Mouse (Mus musculus) myocyte (in vitro differentiated cells): ENCODE measurements around the gene Gyg. TPM values are rescaled to one million over a fixed set of nuclear protein-coding genes. Genes with fewer than 3 reads are reported as not detected.

Experiments
- H3K27me3 ChIP-seq: one replicate; pipeline ENCODE4 v1.6.1; 2011; ENCODE audit not compliant: control insufficient read depth, insufficient read depth, insufficient read length
- H3K36me3 ChIP-seq: one replicate; pipeline ENCODE4 v1.6.1; 2011; ENCODE audit not compliant: control insufficient read depth, insufficient read depth
- H3K4me2 ChIP-seq: one replicate; pipeline ENCODE4 v1.6.1; 2011; ENCODE audit warnings: low read depth, control low read depth
- H3K4me3 ChIP-seq: one replicate; pipeline ENCODE4 v1.5.1; 2011; ENCODE audit warnings: mild to moderate bottlenecking, control low read depth, moderate library complexity
- H3K79me2 ChIP-seq: one replicate; pipeline ENCODE4 v1.6.1; 2011; ENCODE audit not compliant: control insufficient read depth, insufficient read depth
- H3ac ChIP-seq: one replicate; pipeline ENCODE4 v1.6.1; 2011; ENCODE audit not compliant: control insufficient read depth, insufficient read length
- CEBPB ChIP-seq: IDR thresholded peaks from 2 replicates; pipeline ENCODE4 v1.6.1; 2011; ENCODE audit warnings: mild to moderate bottlenecking, moderate library complexity; ENCODE audit not compliant: poor library complexity, insufficient read depth, severe bottlenecking
- E2F4 ChIP-seq: IDR thresholded peaks from one replicate; pipeline ENCODE4 v1.6.1; 2011; ENCODE audit warnings: mild to moderate bottlenecking, control low read depth, moderate library complexity; ENCODE audit not compliant: insufficient read depth
- MAX ChIP-seq: IDR thresholded peaks from one replicate; pipeline ENCODE4 v1.6.1; 2011; ENCODE audit warnings: low read depth, mild to moderate bottlenecking, control low read depth
- MYOD1 ChIP-seq, 3 experiments: IDR thresholded peaks; one replicate each; pipeline ENCODE4 v1.6.1; 2011; ENCODE audit warnings: control low read depth in 2 of 3, low read depth in 2 of 3, mild to moderate bottlenecking in 2 of 3, moderate library complexity in 1 of 3; ENCODE audit not compliant: insufficient read length in 2 of 3, control insufficient read depth in 1 of 3
- MYOG ChIP-seq, 3 experiments: IDR thresholded peaks; one replicate each; pipeline ENCODE4 v1.6.1; 2011; ENCODE audit warnings: control low read depth in 2 of 3, low read depth in 2 of 3, mild to moderate bottlenecking in 2 of 3; ENCODE audit not compliant: insufficient read length in 2 of 3, control insufficient read depth in 1 of 3, insufficient read depth in 1 of 3
- POLR2A ChIP-seq: IDR thresholded peaks from one replicate; pipeline ENCODE4 v1.6.1; 2011; ENCODE audit warnings: low read depth, mild to moderate bottlenecking, control low read depth, moderate library complexity; ENCODE audit not compliant: insufficient read length
- POLR2AphosphoS2 ChIP-seq: IDR thresholded peaks from one replicate; pipeline ENCODE4 v1.6.1; 2011; ENCODE audit warnings: low read depth, control low read depth; ENCODE audit not compliant: insufficient read length
- REST ChIP-seq: IDR thresholded peaks from one replicate; pipeline ENCODE4 v1.6.1; 2011; ENCODE audit warnings: mild to moderate bottlenecking, control low read depth, moderate library complexity; ENCODE audit not compliant: insufficient read depth, insufficient read length
- SRF ChIP-seq: IDR thresholded peaks from one replicate; pipeline ENCODE4 v1.6.1; 2011; ENCODE audit warnings: low read depth; ENCODE audit not compliant: control insufficient read depth, insufficient read length
- TCF12 ChIP-seq: IDR thresholded peaks from one replicate; pipeline ENCODE4 v1.6.1; 2011; ENCODE audit warnings: mild to moderate bottlenecking, control low read depth; ENCODE audit not compliant: poor library complexity, insufficient read depth, severe bottlenecking
- TCF3 ChIP-seq: IDR thresholded peaks from one replicate; pipeline ENCODE4 v1.6.1; 2011; ENCODE audit warnings: low read depth, control low read depth; ENCODE audit not compliant: insufficient read length
- USF1 ChIP-seq: IDR thresholded peaks from one replicate; pipeline ENCODE4 v1.6.1; 2011; ENCODE audit warnings: low read depth, mild to moderate bottlenecking, control low read depth, moderate library complexity
- polyA plus RNA-seq: library from polyadenylated mRNA; unstranded; fragments of >200 nt; fragmentation: generic; extraction: Trizol; gene quantifications from one replicate; pipeline ENCODE4 v1.2.1, GENCODE M21; 2012; ENCODE audit warnings: missing spikeins

Gene Gyg
- polyA plus RNA-seq, 1 experiment: 63.9 TPM

- Histone ChIP-seq H3K79me2 (no peaks in the 10 kb centered on the region), H3K4me3 (no peak overlapping the region), H3K36me3 (no peaks in the 10 kb centered on the region), H3K27me3 (no peaks in the 10 kb centered on the region), H3ac (no peak overlapping the region), H3K4me2 (no peak overlapping the region)
- TF ChIP-seq SRF: no peak
- TF ChIP-seq USF1: no peak
- TF ChIP-seq CEBPB: no peak
- TF ChIP-seq POLR2AphosphoS2: no peak
- no peak for TF ChIP-seq E2F4
- no peak for TF ChIP-seq MAX
- TF ChIP-seq MYOG (IDR thresholded peaks at IDR 0.05; ENCODE audit: control insufficient read depth in 1 of 3, insufficient read depth in 1 of 3, insufficient read length in 2 of 3, low read depth in 2 of 3): no peak
These were observed 12.4 kb upstream of the Gyg start for GRCm38 (mm10) chr3:20167487-20167886.

GRCm38 (mm10) chr3:20155476-20155875, 359 bp upstream of the Gyg start:
- no peaks in the 10 kb centered on the region for H3K36me3 ChIP-seq
- H3ac ChIP-seq: no peak overlapping the region
- no peaks in the 10 kb centered on the region for H3K79me2 ChIP-seq
- H3K4me3 ChIP-seq: peak overlapping the region; percentile 25
- H3K4me2 ChIP-seq: peak overlapping the region; percentile 90
- H3K27me3 ChIP-seq: no peaks in the 10 kb centered on the region
- no peak for TF ChIP-seq REST
- TF ChIP-seq MAX: no peak
- TF ChIP-seq POLR2AphosphoS2: no peak
- TF ChIP-seq TCF12: no peak
- no peak for TF ChIP-seq USF1
- no peak for TF ChIP-seq MYOD1 (IDR thresholded peaks at IDR 0.05; ENCODE audit: control insufficient read depth in 1 of 3, insufficient read length in 2 of 3, low read depth in 2 of 3)
- no peak for TF ChIP-seq MYOG (IDR thresholded peaks at IDR 0.05; ENCODE audit: control insufficient read depth in 1 of 3, insufficient read depth in 1 of 3, insufficient read length in 2 of 3, low read depth in 2 of 3)
- TF ChIP-seq SRF: no peak
- no peak for TF ChIP-seq POLR2A
- no peak for TF ChIP-seq CEBPB
- no peak for TF ChIP-seq TCF3
- no peak for TF ChIP-seq E2F4

DNA sequence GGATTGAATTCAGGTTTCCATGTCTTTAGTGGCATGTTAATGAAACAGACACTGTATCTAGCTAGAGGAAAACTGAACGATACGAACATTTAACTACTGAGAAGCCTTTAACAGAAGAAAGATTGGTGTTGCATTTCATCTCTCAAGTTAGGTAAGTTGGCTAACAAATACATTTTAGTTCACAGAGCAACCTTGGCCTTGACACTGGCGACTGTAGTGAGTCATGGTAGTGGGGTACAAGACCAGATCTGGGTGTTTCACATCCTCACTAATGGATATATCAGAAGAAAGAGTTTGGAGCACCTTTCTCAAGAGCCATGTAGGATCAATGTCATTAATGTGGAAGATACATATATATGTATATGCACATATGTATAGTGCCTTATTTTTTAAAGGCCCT, 3.5 kb downstream of the Gyg start:
- Histone ChIP-seq H3K79me2 (no peaks in the 10 kb centered on the region), H3K4me3 (no peak overlapping the region), H3K36me3 (no peaks in the 10 kb centered on the region), H3ac (no peak overlapping the region), H3K27me3 (no peaks in the 10 kb centered on the region), H3K4me2 (no peak overlapping the region)
- TF ChIP-seq TCF3 (no peak), USF1 (no peak), MYOD1 (IDR thresholded peaks at IDR 0.05; ENCODE audit: control insufficient read depth in 1 of 3, insufficient read length in 2 of 3, low read depth in 2 of 3) (no peak), E2F4 (no peak)

DNA sequence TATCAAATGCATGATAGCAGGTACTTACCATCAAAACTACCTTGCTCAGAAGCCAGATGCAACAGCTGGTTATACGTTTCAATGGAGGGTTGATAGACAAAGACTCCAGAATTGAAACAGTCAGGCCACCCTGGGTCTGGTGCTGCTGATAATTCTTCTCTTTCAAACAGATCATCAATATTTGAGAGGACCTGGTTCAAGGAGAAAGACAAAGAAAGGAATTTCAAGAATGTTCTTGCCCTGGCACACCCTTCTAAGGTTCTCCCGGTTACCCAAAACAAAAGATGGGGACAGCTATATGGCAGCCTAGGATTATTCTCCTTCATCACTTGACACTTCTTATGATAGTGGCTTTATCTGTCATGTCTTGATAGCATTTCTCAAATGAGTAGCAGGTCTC, 4.6 kb downstream of the Gyg start:
- TF ChIP-seq SRF (no peak), TCF3 (no peak), MYOD1 (IDR thresholded peaks at IDR 0.05; ENCODE audit: control insufficient read depth in 1 of 3, insufficient read length in 2 of 3, low read depth in 2 of 3) (no peak)
- Histone ChIP-seq H3K27me3 (no peaks in the 10 kb centered on the region), H3K36me3 (no peaks in the 10 kb centered on the region), H3ac (no peak overlapping the region), H3K4me2 (no peak overlapping the region), H3K79me2 (no peaks in the 10 kb centered on the region), H3K4me3 (no peak overlapping the region)

- Histone ChIP-seq H3K4me2 (no peak overlapping the region), H3K36me3 (no peaks in the 10 kb centered on the region), H3ac (no peak overlapping the region)
These were observed 7.5 kb downstream of the Gyg start for GRCm38 (mm10) chr3:20147647-20148046.

More at GRCm38 (mm10) chr3:20147647-20148046, 7.5 kb downstream of the Gyg start:
- Histone ChIP-seq H3K4me3 (no peak overlapping the region), H3K27me3 (no peaks in the 10 kb centered on the region), H3K79me2 (no peaks in the 10 kb centered on the region)
- no peak for TF ChIP-seq POLR2AphosphoS2
- TF ChIP-seq E2F4: no peak
- no peak for TF ChIP-seq TCF3
- no peak for TF ChIP-seq REST
- TF ChIP-seq TCF12: no peak
- TF ChIP-seq POLR2A: no peak
- no peak for TF ChIP-seq MAX
- no peak for TF ChIP-seq CEBPB
- TF ChIP-seq MYOD1 (IDR thresholded peaks at IDR 0.05; ENCODE audit: control insufficient read depth in 1 of 3, insufficient read length in 2 of 3, low read depth in 2 of 3): no peak
- no peak for TF ChIP-seq MYOG (IDR thresholded peaks at IDR 0.05; ENCODE audit: control insufficient read depth in 1 of 3, insufficient read depth in 1 of 3, insufficient read length in 2 of 3, low read depth in 2 of 3)
- TF ChIP-seq SRF: no peak
- TF ChIP-seq USF1: no peak
